Mouse (Mus musculus): ENCODE measurements around the gene Jund.
A peak's percentile ranks its signal among the peaks of the same experiment; 100 is the strongest.

The Jund gene

DNA sequence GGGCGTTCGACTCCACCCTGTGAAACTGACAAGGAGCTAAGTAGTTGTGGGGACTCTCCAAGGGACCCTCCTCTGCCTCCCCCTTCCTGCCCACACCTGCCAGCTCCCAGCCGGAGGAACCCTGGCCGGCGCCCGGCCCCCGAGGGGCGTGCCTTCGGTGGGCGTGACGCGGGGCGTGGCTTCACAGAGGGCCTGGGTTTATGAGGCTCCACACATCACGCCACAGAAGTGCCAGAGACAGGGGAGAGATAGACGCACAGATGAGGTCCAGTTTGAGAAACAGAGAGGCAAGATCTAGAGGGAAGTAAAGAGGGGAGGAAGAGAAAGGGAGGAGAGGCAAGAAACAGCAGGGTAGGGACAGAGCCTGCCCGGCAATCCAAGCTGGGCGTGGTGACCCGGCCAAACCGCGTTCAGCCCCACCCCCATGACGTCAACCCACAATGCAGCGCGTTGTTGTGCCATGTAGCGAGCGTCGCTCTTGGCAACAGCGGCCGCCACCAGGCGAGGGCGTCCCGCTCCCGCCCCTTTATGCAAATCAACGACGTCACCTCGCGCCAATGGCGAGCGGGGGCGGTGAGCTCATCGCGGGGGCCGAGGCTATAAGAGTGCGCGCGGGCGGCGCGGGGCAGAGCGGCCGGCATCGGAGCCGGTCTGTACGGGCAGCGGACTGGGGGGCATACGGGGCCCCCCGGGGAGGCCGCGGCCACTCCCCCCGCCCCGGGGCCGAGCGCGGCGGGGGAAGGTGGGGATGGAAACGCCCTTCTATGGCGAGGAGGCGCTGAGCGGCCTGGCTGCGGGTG is at the start of gene Jund:
Gene Jund, plus strand, starts transcription at position 640 of the 800 bp plus-strand sequence.
- DNase-seq = peak; percentile 98

DNA sequence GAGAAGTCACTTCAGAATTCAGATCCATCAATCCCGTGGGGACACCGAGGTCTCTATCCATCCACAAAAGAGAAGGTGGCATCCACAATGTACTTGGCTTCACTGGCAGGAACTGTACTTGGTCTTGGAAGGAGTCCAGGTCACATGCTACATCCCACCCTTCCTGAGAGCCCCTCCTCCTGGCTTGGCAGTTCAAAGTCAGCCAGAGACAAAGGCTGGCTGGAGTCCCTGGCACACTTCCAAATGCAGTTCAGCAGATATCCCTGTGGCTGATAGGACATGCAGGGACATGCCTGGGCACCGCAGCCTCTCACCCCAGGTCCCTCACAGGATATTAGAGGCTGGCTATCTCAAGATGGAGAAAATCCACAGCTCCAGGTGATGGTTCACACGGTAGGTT is 49.4 kb upstream of the Jund start:
- peak; percentile 50 for DNase-seq

GRCm38 (mm10) chr8:70650351-70650750 is 48.4 kb upstream of the Jund start:
- DNase-seq = no peak

DNA sequence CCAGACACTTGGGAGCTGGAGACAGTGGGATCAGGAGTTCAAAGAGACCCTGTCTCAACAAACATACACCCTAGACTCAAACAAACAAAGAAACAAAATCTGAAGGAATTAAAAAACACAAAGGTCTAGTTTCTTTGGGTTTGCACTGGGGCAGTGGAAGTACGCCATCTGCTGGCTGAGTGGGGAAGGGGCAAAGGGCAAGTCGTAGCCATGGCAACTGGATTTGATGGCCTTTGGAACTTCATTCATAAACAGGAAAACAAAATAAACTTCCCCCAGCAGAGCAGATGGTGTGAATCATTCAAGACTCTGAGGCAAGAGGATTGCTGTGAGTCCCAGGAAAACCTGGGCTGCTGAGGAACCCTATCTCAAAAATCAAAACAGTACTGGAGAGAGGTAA is 45.5 kb upstream of the Jund start:
- DNase-seq = no peak

DNA sequence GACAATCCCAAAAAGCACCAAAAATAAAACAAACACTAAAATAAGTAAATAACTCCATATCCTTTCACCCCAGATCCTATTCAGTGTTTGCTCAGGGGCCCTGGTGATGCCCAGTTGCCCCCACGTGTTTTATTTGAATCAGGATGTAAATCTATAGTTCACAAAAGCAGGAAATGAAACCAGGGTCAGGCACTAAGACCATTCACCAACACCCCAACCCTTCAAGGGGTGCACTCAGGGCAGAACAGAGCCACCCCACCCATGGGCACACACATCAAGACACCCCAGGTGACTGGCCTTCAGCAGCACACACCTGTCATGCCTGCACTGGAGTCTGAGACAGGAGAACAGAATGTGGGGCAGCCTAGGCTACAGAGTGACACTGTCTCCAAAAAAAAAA is 44.6 kb upstream of the Jund start:
- DNase-seq = no peak

GRCm38 (mm10) chr8:70655469-70655868 is 43.3 kb upstream of the Jund start:
- DNase-seq = no peak

GRCm38 (mm10) chr8:70656193-70656790 is 42.5 kb upstream of the Jund start:
- DNase-seq = no peak

GRCm38 (mm10) chr8:70657214-70657613 is 41.5 kb upstream of the Jund start:
- no peak for DNase-seq

- no peak for DNase-seq
Observed at GRCm38 (mm10) chr8:70657739-70658138, 41.0 kb upstream of the Jund start.

DNA sequence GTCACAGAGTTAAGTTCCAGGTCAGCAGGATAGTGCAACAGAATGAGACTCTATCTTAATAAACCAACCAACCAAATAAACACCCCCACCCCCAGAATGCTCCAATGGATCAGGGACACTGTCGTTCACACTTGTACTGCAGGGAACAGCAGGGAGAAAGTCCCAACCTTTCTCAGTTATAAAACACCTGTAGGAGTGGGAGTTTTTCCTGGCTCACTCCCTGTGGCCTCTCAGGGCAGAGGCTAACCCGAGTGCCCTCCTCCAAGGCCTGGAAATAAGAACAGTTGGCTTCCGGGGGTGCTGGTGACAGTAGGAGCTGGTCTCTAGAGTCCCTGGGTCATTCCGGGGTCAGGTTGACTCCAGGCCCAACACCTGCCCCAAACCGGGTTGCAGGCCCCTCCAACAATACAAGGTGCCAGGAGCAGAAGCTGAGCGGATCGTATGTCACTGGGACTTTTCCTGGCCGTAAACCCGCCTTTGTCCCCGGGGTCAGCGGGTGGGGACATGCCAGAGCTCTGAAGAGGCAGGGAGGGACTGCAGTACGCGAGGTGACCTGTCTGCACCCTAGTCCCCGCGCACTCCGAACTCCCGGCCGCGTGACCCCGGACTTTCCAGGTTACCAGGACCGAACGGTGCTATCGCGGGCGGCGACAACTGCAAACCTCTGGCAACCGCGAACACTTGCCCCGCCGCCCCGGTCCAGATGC is 39.7 kb upstream of the Jund start:
- DNase-seq = no peak

DNA sequence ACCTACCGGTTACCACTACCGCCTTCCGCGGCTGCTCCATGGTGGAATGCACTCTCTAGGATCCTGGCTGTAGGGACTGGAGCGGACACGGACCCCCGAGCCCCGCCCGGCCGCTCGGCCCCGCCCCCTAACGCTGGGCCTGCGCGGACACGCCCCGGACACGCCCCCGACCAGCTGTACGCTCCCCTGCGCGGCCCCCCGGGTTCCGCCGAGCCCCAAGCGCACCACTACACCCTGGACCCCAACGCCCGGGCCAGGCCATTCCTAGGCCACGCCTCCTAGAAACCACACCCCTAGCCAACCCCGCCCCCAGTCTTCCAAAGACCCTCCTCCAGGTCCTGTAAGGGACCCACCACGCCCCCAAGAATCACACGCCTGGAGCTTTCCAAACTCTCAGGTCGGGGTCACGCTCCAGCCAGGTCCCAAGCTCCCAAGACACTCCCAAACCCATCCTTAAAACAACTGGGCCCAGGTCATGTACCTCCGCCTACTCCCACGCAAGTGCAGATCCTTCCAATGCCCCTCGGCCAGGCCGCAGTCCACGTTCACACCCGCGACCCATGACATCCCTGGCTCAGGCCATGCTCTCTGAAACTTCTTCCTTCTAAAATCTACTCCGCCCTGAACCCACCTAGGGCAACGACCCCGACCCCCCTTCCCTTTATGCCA is 39.0 kb upstream of the Jund start:
- DNase-seq = peak; percentile 72

GRCm38 (mm10) chr8:70660273-70660725 is 38.5 kb upstream of the Jund start, which contains the start of gene Pgpep1:
Pgpep1 (minus strand) TSS chr8:70660388.
- no peak for DNase-seq

GRCm38 (mm10) chr8:70663691-70664090 is 35.1 kb upstream of the Jund start:
- DNase-seq = no peak

GRCm38 (mm10) chr8:70664631-70665030 is 34.1 kb upstream of the Jund start:
- DNase-seq = no peak

DNA sequence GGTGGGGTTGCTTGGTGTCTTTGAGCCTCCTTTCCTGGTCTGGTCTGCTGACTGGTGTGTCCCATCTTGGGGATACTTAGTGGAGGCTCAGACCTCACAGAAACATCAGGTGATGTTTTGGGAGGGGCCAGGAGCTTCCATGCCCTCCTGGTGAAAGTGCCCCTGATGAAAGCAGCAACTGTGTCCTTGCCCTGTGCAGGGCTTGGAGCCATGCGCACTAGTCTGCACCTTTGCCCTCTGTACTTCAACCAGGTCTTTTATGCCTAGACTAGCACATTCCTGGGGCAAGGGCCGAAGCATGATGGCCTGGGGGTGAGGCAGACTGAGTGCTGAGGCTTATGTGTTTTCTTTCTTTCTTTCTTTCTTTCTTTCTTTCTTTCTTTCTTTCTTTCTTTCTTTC is 33.1 kb upstream of the Jund start:
- DNase-seq = no peak

- peak; percentile 29 for DNase-seq
Observed at GRCm38 (mm10) chr8:70667071-70667470, 31.7 kb upstream of the Jund start.

GRCm38 (mm10) chr8:70671615-70672324 is 27.0 kb upstream of the Jund start:
- no peak for DNase-seq

DNA sequence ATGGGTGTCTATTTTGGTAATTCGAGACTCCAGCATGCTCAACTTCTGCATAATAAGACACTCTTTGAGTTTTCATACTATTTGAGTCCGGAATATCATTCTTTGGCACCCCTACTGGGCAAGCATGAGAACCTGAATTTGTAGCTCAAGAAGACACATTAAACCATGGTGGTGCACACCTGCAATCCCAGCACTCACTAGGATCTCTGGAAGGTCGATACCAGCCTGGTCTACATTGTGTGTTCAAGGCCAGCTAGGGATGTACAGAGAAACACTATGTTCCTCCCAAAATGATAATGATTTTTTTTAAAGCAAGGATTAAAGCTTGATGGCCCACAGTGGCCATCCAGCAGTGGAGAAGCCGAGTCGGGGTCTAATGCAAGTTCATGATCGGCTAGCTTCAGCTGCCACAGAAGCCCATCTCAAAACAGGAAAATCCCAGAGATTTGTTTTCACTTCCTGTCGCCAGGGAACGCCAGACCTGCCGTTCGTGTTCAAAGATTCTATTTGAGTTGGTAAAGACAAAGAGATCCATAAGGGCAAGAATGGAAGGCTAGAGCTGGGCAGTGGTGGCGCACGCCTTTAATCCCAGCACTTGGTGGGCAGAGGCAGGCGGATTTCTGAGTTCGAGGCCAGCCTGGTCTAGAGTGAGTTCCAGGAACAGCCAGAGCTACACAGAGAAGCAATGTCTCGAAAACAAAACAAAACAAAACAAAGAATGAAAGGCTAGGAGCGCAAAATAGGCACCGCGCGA is 26.2 kb upstream of the Jund start:
- DNase-seq = no peak

DNA sequence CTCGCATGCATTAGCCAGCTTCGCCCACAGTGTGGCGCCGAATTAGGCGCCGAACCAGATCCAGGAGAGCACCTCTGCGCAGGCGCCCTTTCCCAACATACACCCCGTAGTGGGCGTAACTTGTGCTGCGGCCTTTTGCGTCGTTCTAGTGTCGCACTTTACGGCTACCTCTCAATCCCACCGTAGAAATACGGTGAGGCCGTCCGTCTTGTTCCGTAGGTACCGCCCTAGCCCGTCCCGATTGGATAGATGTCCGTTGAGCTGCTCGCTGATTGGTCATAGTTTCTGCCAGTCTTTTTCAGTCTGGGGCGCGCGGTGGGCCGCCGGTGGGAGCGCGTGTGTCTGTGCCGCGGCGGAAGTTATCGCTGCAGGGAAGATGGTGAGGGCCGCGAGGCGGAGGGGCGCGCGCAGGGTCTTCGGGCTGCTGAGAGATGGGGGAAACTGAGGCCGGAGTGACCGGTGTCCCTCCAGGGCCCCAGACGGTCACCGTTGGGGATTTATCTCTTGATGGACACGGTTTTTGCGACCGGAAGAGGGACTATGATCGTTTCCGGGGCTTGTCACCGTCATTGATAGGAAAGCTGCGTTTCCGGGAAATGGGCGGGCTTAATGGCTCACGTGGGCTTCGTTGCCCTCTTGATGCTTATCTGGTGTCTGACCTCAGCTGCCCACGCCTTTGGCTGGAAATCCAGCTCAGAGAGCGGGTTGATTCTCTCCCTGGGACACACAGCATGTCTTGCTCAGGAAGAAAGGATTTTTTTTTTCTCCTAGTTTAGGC is 25.5 kb upstream of the Jund start, which contains the start of gene Lsm4:
Gene Lsm4, plus strand, starts transcription at position 170 of the 778 bp plus-strand sequence.
- peak; percentile 94 for DNase-seq

GRCm38 (mm10) chr8:70674109-70674508 is 24.6 kb upstream of the Jund start:
- DNase-seq = no peak

- no peak for DNase-seq
Observed at GRCm38 (mm10) chr8:70674716-70675115, 24.0 kb upstream of the Jund start.
